Mouse (Mus musculus): ENCODE measurements at regions not wholly inside any gene's neighbourhood (a gene's known extent, or its start where the extent isn't known, plus 50 kb on each side); places are given as distances from the start of the nearest gene placed in this dataset.
"Not testable (repeated sequence)": the region's sequence is repeated elsewhere in the genome, so short reads cannot be mapped to it uniquely, and the experiment has no call there.

DNA sequence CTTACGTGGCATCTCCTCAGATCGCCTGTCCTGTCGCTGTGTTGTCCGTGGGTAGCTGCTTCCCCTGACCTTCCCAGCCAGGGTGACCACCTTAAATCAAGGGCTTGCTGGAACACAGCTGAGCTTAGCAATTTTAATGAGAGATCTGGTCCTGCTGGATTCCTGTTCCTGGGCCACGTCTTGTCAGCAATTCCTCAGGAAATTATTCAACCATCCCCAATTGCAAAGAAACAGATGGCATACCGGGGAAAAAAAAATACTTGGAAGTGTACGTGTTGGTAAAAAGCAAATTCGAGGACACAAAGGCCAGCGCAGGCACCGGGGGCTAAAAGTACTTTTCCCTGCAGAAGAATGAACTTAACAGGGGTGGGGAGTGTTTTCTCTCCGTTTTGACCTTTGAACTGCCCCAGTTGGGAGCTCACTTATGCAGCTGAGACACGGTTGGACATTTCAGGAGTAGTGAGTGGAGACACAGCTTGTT lies 107.0 kb upstream of the Rhobtb1 start:
- ATAC-seq (ENCODE audit: low TSS enrichment), result peak; percentile 50; the same call in 1 of the 2 replicates

DNA sequence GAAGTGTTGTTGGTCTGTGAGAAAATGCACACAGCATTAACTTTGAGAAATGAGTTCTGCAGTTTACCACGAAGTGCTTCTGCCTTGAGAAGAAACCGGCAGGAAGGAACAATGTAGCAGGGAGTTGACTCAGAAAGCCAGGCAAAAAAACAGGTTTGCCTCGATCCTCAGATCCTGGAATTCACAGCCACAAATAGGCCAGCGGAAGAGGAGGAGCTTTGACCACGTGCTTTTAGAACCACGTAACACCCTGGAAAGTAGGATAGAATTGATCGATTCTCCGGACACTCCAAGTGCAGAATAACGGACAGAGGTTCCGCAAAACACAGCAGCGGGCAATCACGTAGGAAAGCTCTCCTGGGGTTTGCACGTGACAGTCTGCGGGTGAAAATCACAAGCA lies 106.0 kb upstream of the Rhobtb1 start:
- ATAC-seq (ENCODE audit: low TSS enrichment), result peak; percentile 67

DNA sequence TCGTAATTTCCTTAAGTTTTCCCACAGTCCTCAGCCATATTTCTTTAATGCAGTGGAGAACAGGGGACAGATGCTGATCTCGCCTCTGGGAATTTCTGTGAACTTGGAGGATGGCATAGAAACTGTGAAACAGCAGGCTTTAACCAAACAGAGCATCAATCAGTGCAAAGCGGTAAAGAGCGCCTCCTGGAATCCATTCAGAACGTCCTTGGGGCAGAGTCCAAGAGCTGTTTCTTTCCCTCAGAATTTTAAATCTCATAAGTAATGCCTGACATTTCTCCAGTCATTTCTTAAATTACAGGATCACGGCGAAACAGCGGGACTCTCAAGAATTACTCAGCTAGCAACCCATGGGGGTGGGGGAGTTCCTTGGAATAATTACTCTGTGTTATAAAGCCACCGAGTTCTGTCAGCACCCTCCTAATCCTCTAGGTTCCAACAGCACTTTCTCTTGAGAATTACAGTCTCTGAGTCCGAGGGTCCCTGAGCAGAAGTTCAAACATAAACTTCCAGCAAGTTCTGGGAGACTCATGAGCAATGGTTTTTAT lies 105.2 kb upstream of the Rhobtb1 start:
- ATAC-seq (ENCODE audit: low TSS enrichment), result no peak

DNA sequence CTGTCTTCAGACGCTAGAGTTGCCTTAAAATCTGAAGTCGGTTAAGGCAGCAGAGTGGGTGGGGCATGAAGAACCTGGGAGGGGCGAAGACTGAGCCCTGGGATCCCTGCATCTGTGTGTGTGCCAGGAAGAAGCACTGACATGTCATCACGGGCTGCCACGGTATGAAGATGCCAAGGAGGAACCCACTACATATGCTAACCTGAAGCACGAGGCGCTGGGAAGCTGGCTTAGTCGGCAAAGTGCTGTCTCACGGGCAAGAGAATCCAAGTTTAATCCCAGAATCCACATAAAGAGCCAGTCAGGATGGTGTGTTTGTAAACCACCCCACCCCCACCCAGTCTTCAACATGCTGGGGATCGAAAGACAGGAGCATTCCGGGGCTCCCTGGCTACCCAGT lies 73.2 kb upstream of the Rhobtb1 start:
- peak; percentile 70 for ATAC-seq (ENCODE audit: low TSS enrichment)

DNA sequence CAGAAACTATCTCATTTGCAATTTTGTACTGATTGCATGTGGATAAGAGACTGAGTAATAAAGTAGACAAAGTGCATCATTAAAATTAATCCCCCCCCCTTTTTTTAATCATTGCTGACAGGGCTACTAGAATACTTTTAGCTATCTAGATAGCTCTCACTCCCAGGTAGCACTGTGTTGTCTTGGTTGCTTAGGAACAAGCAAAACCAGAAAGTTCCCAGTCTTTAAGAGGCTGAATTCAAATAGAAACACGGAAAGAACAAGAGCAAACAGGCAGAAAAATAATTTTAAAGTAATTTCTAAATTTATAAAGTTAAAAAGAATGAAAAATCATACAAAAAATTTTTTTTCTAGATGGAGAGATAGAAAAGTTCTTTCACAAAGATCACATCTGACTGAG lies 65.0 kb upstream of the Rhobtb1 start:
- no peak for ATAC-seq (ENCODE audit: low TSS enrichment)

DNA sequence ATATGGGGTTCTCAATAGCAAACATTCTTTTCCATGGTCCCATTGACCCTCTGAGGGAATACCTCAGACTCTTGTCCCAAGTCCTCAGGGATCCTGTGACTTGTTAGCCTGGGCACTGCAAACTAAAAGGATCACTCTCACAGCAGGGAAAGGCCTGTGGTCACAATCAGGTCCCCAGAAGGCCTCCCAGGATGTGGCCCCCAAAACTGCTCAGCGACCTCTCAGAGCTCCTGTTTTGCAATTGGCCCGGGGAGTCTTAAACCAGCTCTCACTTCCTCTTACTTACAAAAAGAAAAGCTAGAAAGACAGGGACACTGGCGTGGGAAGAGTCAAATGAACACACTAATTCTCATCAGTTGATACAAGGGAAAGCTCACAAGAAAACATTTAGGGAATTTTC lies 59.4 kb upstream of the Rhobtb1 start:
- ATAC-seq (ENCODE audit: low TSS enrichment), result no peak

DNA sequence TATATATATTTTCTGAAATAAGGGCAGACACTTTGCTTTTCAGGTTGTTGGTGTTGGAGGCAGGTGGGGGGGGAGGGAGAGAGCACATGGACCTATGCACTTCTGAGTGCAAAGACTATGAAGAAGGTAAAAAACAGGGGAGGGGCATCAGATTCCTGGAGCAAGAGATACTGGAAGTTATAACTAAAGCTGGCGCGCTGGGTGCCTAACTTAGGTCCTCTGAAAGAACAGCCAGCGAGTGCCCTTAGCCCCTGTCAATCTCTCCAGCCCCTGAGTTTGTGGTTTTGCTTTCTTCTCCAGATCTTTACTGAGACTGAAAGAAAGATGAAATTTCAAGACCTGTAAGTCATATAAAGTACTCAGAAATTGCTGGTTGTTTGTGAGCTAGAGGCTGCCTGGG lies 51.2 kb upstream of the Rhobtb1 start:
- ATAC-seq (ENCODE audit: low TSS enrichment), result no peak

DNA sequence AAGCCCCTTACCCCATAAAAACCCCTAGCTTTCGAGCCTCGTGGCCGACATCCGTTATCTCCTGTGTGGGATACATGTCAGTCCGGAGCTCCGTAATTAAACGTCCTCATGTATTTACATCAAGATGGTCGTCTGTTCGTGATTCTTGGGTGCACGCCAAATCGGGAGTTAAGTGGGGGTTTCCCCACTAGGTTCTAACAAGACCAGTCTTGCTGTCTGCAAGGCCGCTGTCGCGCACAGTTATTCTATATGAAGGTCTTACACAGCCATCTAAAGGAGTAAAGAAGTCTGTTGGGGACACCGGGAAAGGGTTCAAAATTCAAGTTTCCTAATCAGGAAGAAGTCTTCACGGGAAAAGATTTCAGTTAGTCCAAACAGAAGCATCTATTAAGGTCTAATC lies 50.5 kb upstream of the Rhobtb1 start:
- not testable (repeated sequence) for ATAC-seq (ENCODE audit: low TSS enrichment)
